ENCODE assay signal across 19 mouse cellular contexts in the genomic region with DNA sequence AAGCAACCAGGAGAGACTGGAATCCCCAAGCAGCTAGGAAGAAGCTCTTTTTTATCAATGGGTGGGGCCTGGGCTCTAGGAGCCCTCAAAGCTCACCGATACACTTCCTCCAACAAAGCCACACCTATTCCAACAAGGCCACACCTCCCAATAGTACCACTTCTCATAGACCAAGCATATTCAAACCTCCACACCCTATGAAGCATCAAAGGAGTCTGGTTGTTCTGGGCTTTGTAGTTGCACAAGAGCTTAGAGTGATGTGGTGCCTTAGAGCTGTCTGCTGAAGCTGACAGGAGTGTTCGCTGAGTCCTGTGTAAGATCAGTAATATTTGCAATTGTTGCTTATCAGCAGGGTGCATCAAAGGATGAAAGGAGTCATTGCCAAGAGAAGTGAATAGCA. TPM values are rescaled to one million over a fixed set of nuclear protein-coding genes. Genes with fewer than 3 reads are reported as not detected.
DNase-seq lines count a peak whose midpoint lies in the region; ATAC-seq and TF ChIP-seq lines count a peak whose summit lies in the region.
"Had no signal": no experiment of that assay in that cellular context is flagged by ENCODE, and none has a peak within 500 bp of the region (broad histone marks: within the 10 kb centered on the region; RNA-seq: fewer than 3 reads in every experiment).

No protein-coding gene starts in this region.

- H3K4me1 ChIP-seq in thymus, adult 2 months (replicated peaks; ENCODE audit: control insufficient read depth, insufficient read depth, low read length), result peaks cover 2% of the 10 kb centered on the region
- H3K4me1 ChIP-seq: forebrain, embryonic 12.5 days; kidney, embryonic 15.5 days; midbrain, embryonic 12.5 days; neural tube, embryonic 13.5 days had no signal

- ATAC-seq in inflammation-experienced regulatory T-cells, adult 6 months, result peak; percentile 44
- ATAC-seq: intestine, postnatal 0 days had no signal

- H3K4me3 ChIP-seq in thymus, adult 2 months (ENCODE audit: control insufficient read depth, insufficient read depth, low read length), result no peak overlapping the region
- H3K4me3 ChIP-seq: forebrain, embryonic 12.5 days; heart, adult 2 months; kidney, embryonic 15.5 days; midbrain, embryonic 12.5 days; neural tube, embryonic 13.5 days had no signal

- WGBS in thymus, adult 2 months, result 57% methylated on average over 2 of the region's 2 CpGs

- TF ChIP-seq POLR2A in thymus, adult 2 months (IDR thresholded peaks at IDR 0.05; ENCODE audit: control insufficient read depth, extremely low read depth, insufficient read depth, low read length, poor library complexity), result no peak

- TF ChIP-seq CTCF in thymus, adult 2 months (IDR thresholded peaks at IDR 0.05; ENCODE audit: borderline replicate concordance, control insufficient read depth, extremely low read depth, insufficient read depth, low read length, poor library complexity), result no peak

- no peaks in the 10 kb centered on the region for H3K36me3 ChIP-seq in thymus, adult 2 months (ENCODE audit: control insufficient read depth, insufficient read depth, low read length)
- H3K36me3 ChIP-seq: forebrain, embryonic 12.5 days; G1E; kidney, embryonic 15.5 days; midbrain, embryonic 12.5 days; neural tube, embryonic 13.5 days had no signal

- no peaks in the 10 kb centered on the region for H3K27me3 ChIP-seq in thymus, adult 2 months (ENCODE audit: control insufficient read depth, insufficient read depth, low read length)
- H3K27me3 ChIP-seq: forebrain, embryonic 12.5 days; kidney, embryonic 15.5 days; midbrain, embryonic 12.5 days; neural tube, embryonic 13.5 days had no signal

- DNase-seq in thymus, postnatal 14 days, result peak; percentile 14
- DNase-seq in thymus, adult 2 months, result no peak
- peak; percentile 60 for DNase-seq in ZHBTc4 (ENCODE audit: low read depth, low spot score)
- DNase-seq in adrenal gland, postnatal 14 days, result no peak
- no peak for DNase-seq in kidney, postnatal 25 days
- DNase-seq in cerebellum, postnatal 36 days, result no peak
- DNase-seq: cerebellum, adult 2 months; heart, adult 2 months; heart, postnatal 36 days had no signal

- no peak overlapping the region for H3K27ac ChIP-seq in thymus, adult 2 months (ENCODE audit: control insufficient read depth, insufficient read depth, low read length)
- H3K27ac ChIP-seq: forebrain, embryonic 12.5 days; heart, adult 2 months; hindbrain, embryonic 14.5 days; kidney, embryonic 15.5 days; liver, embryonic 14.5 days; midbrain, embryonic 12.5 days; neural tube, embryonic 13.5 days had no signal

RNA-seq across cellular contexts. Expression of a gene that starts 37.2 kb away (rescaled TPM):
- polyA plus RNA-seq in thymus, adult 2 months (2012; rRNA removed), result 4.2 and 5.0 TPM in 2 replicates
- polyA plus RNA-seq in inflammation-experienced regulatory T-cells, adult 6 months (2017; shearing (Covaris generic)), result 10 to 100 TPM; 56.8 to 63.2 (median 60.4) TPM
- total RNA-seq in adrenal gland, postnatal 14 days (2021), result 1.0 and 13.8 TPM in 2 replicates
- polyA plus RNA-seq: G1E; heart, embryonic 14.5 days; hindbrain, embryonic 14.5 days had no signal

Comparison
In these comparisons a context has a peak if more than half of its experiments do, and no peak if none do; other contexts are left out.
1. DNase-seq: peak in thymus, postnatal 14 days (single experiment) and ZHBTc4 (single experiment); none in thymus, adult 2 months (single experiment), adrenal gland, postnatal 14 days (single experiment), kidney, postnatal 25 days (0 of 2) and cerebellum, postnatal 36 days (0 of 2).